Mouse (Mus musculus): Measurements from ENCODE around the gene Noxo1.
"Not testable (repeated sequence)": the region's sequence is repeated elsewhere in the genome, so short reads cannot be mapped to it uniquely, and the experiment has no call there.

Gene Noxo1

GRCm38 (mm10) chr17:24719494-24720222 lies 23.6 kb downstream of the Noxo1 start:
- DNase-seq (ENCODE audit: low spot score) = peak; percentile 97

DNA sequence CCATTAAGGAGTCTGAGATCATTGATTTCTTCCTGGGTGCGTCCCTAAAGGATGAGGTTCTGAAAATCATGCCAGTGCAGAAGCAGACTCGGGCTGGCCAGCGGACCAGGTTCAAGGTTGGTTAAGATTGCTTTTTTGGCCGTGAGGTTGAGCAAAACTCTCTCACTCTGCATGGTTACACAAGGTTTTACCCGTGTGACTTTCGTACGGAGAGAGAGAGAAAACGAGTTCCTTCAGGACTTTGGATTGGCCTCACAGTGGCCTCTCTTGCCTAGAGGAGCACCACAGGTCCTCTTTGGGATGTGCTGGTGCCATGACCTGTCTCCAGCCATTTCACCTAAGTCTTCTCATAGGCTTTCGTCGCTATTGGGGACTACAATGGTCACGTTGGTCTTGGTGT lies 24.6 kb downstream of the Noxo1 start:
- not testable (repeated sequence) for DNase-seq (ENCODE audit: low spot score)

DNA sequence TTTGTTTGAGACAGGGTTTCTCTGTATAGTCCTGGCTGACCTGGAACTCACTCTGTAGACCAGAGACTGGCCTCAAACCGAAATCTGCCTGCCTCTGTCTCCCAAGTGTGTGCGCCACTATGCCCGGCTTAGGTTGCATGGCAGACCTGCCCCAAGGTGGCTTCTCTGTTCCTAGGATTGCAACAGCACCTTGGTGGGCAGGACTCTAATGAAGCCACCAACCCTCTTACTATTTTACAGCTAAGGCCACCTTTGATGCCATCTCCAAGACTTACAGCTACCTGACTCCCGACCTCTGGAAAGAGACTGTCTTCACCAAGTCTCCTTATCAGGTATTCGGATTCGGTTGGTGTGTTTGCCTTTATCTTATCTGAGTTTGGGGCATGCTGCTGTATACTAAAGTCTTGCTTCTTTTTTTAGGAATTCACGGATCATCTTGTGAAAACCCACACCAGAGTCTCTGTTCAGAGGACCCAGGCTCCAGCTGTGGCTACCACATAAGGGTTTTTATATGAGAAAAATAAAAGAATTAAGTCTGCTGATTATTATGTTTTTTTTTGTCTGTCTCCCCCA lies 25.4 kb downstream of the Noxo1 start:
- not testable (repeated sequence) for DNase-seq (ENCODE audit: low spot score)

DNA sequence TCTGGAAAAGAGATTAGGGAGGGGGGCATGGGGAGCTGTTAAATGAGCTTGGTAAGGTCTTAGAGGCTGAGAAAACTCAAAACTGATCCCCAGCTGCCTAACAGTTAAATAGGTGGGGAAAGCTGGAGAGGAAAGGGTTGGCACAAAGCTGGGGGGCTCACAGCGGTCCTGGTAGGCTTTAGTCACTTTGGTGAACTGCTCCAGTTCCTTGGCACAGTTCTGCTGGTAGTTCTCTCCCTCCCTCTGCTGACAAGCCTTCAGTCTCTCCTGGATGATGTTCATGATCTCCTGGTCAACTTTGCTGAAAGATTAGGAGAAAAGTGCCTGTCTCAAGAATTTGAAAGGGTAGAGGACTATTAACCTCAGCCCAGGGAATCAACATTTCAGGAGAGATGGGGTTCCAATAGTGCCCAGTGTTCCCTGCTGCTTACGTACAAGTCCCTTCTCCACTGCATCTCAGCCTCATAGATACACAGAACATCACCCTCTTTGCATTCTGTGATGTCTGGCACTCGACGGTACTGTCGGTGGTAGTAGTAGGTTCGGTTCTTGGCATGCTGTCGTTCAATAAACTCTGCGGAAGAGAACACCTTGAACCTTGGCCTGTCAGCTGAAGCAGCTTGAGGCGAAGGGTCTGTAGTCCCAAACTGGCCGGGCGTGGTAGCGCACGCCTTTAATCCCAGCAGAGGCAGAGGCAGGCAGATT lies 26.3 kb downstream of the Noxo1 start:
- peak; percentile 53 for DNase-seq (ENCODE audit: low spot score)

DNA sequence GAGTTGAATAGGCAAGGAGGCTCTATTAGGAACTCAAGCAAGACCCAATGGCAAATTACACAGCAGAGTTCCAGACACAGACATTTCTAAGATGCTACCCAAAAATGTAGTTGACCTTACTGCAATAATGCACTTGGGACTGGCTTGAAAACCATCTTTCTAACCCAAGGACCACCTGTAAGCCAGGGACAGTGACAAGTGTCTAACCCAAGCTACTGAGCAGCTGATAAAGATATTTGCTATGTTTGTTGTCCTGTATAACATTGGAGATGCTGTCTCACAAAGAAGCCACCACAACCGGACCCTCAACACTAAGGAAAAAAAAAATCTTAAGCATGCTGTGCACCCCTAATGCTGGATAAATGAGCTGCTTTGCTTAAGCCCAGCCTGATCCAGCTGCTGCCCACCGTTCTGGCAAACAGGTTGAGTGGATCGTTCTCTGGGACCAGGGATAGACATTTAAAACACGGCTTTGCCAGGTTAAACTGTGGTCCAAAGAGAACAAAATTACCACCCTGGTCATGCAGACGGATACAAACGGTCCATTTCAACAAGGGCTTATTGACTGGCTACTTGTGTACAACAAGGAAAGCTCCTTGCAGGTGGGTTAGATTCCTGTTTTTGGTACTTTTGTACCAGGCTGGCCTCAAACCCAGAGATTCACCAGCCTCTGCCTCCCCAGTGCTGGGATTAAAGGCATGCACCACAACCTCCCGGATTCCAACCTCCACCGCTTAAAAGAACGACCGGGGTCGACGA lies 27.3 kb downstream of the Noxo1 start:
- DNase-seq (ENCODE audit: low spot score) = peak; percentile 24

- DNase-seq (ENCODE audit: low spot score) = peak; percentile 43
These were observed 27.8 kb downstream of the Noxo1 start for GRCm38 (mm10) chr17:24723881-24724180.

- DNase-seq (ENCODE audit: low spot score) = peak; percentile 99
These were observed 28.1 kb downstream of the Noxo1 start, which contains the start of gene Ndufb10 for GRCm38 (mm10) chr17:24724184-24724583. Gene Ndufb10 (minus strand): TSS chr17:24724478.

DNA sequence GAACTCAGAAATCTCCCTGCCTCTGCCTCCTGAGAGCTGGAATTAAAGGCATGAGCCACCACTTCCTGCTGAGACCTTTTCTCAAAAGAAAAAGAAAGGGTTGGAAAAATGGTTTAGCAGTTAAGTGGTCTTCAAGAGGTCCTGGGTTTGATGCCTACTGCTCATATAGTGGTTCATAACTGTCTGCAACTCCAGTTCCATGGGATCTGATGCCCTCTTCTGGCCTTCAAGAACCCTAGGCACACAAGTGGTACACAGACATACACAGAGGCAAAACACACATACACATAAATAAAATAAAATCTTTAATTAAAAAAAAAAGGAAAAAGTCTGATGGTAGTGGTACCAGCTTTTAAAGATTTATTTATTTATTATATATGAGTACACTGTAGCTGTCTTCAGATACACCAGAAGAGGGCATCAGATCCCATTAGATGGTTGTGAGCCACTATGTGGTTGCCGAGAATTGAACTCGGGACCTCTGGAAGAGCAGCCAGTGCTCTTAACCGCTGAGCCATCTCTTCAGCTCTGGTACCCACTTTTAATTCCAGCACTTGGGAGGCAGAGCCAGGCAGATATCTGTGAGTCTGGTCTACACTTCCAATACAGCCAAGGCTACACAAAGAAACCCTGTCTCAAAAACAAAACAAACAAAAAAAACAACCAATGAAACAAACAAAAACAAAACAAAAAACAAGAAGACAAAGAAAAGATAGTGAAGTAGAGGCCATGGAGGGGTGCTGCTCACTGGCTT lies 29.8 kb downstream of the Noxo1 start:
- DNase-seq (ENCODE audit: low spot score) = no peak

GRCm38 (mm10) chr17:24727618-24728017 lies 31.6 kb downstream of the Noxo1 start, which contains the start of gene Rpl3l:
Gene Rpl3l (plus strand): TSS chr17:24727820.
- DNase-seq (ENCODE audit: low spot score) = no peak

DNA sequence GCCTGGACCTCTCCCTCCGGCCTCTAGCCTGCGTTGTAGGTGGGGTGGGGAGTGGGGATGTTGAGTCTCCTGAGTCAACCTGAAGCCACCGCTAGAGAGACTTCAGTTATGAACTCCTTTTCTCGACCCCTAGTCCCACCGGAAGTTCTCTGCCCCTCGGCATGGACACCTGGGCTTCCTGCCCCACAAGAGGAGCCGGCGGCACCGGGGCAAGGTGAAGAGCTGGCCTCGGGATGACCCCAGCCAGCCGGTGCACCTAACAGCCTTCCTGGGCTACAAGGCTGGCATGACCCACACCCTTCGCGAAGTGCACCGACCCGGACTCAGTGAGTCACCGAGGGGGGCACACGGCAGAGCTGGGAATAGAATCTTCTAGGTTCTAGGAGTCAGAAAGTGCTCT lies 32.1 kb downstream of the Noxo1 start:
- no peak for DNase-seq (ENCODE audit: low spot score)

DNA sequence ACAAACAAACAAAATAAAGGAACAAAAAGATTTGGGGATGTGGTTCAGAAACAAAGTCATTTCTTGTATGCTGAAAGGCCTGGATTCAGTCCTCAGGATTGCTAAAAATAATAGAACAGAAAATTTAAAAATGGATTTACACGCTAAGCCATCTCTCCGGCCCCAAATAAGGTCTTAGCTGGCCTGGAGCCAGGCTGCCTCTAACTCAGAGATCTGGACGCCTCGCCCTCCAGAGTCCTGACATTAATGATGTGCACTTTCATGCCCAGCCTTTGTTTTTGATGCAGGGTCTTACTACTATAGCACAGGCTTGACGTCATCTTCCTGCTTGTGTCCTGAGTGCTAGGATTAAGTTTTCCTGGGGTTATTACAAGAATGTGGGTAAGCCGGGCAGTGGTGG lies 33.0 kb downstream of the Noxo1 start:
- DNase-seq (ENCODE audit: low spot score) = no peak

- DNase-seq (ENCODE audit: low spot score) = no peak
These were observed 34.8 kb downstream of the Noxo1 start for GRCm38 (mm10) chr17:24730787-24731186.

DNA sequence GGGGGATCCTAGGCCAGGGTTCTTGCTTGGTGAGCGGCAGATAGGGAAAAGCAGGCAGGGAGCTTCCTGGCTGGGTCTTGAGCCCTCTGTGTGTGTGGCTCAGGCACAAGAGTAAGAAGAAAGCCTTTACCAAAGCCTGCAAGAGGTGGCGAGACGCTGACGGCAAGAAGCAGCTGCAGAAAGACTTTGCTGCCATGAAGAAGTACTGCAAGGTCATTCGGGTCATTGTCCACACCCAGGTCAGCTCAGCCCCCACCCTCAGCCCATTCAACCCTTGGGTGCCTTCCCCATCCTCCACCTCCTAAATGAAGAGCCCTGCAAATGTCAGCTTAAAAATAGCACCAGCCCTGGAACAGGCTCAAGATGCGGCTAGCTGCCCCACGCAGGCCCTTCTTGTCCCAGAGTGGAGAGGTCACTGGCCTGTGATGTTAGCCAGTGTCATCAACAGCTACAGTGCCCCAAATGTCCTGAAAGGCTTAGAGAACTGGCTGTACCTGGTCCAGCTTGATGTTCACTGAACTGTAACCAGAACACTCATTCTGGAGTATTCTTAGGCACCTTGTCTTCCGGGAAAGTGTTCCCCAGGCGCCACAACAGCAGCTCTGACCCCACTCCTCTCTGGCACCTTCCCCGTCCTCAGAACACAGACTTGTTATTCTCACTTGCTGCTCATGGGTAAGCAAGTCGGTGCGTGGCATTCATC lies 36.4 kb downstream of the Noxo1 start:
- no peak for DNase-seq (ENCODE audit: low spot score)

DNA sequence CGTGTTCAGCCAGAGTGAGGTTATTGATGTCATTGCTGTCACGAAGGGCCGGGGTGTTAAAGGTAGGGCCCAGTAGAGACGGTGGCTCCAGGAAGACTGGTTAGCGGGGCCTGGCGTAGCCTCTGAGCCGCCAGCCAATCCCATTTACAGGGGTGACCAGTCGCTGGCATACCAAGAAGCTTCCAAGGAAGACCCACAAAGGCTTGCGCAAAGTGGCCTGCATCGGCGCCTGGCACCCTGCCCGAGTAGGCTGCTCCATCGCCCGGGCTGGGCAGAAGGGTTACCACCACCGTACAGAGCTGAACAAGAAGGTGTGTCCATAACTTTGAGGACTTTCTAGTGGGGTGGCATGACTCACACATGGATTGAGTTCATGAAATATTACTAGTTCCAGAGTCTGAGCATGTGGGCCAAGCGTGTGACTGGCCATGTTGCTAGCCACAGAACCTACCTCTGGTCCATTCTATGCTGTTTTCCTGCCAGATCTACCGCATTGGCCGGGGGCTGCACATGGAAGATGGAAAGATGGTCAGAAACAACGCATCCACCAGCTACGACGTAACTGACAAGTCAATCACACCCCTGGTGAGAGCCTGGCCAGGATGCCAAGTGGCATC lies 37.5 kb downstream of the Noxo1 start:
- no peak for DNase-seq (ENCODE audit: low spot score)

- DNase-seq (ENCODE audit: low spot score) = no peak
These were observed 38.5 kb downstream of the Noxo1 start for GRCm38 (mm10) chr17:24734513-24734912.

GRCm38 (mm10) chr17:24735446-24735845 lies 39.4 kb downstream of the Noxo1 start:
- DNase-seq (ENCODE audit: low spot score) = no peak

DNA sequence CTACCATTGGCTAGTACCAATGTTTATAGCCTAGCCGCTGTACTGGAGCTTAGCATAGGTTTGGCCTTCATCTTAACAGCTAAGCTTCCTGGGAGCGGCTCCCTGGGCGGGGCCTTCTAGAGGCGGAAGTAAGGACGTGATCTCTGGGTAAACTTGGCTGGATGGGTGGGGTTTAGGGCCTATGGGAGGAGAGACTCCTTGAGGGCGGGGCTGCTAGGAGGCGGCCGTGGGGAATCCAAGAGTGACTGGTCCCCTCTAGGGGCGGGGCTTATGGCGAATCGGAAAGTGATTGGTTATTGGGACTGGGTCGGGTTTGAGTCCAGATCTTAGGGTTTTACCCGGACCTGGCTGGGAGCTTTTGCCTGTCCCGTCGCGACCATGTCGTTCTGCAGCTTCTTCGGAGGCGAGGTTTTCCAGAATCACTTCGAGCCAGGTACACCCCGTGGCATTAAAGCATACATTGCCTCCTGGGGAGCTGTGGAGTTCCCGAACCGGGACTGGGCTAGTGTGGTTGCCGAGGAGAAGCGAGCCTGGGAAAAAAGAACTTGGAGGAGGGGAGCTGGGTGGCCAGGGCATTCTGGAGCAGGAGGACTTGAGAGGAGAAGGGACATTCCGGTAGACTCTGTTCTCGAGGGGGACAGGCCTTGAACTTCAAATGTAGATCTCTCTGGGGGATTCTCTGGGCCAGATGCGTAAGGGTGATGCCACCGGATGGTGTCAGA lies 40.5 kb downstream of the Noxo1 start, which contains the start of gene Msrb1:
Gene Msrb1, plus strand, starts transcription at position 313 of the 722 bp plus-strand sequence.
- DNase-seq (ENCODE audit: low spot score) = peak; percentile 98

DNA sequence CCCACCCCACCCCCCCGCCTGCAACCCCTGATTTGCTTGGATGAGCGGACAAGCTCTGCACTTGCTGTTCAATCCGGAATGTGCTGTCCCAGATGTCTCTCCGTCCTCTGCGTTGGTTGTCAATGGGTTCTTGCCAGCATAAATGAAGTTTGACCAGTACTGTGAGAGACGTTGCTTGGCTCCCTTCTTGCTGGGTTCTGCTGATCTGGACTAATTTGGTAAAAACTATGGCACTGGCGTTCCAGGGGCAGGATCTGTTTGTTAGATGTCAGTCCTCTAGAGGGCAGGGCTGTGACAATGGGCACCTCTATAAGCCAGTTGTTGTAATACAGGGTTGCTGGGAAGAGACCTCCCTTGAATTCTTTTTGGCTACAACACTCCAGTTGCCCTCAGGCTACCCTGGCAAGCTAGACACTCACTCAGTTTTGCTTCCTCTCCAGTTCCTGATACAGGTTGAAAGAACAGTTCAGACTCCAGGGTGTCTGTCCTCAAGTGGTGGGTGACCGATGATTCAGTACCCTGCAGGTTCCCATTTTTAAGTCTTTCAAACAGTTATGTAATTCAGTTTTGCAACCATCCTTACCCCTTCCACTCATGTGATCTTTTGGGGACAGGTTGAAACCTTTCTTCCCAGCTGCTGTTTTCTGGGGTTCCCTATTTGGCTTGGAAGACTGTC lies 41.2 kb downstream of the Noxo1 start:
- DNase-seq (ENCODE audit: low spot score) = peak; percentile 7

GRCm38 (mm10) chr17:24738238-24738637 lies 42.2 kb downstream of the Noxo1 start:
- no peak for DNase-seq (ENCODE audit: low spot score)

Measured in embryo, embryonic 10 days (tissue).